Mouse (Mus musculus): ENCODE measurements around the gene Cul4a. TPM values are rescaled to one million over a fixed set of nuclear protein-coding genes. Genes with fewer than 3 reads are reported as not detected.

The Cul4a gene
- polyA plus RNA-seq, 1 experiment = 74.9 TPM

GRCm38 (mm10) chr8:13174811-13175210 lies 69.4 kb downstream of the Cul4a start:
- H3K4me1 ChIP-seq (ENCODE audit: control insufficient read depth, insufficient read depth, low read length) = no peaks in the 10 kb centered on the region

GRCm38 (mm10) chr8:13175650-13176049 lies 70.2 kb downstream of the Cul4a start:
- Histone ChIP-seq H3K4me3 (ENCODE audit: insufficient read depth, low read length) (no peak overlapping the region), H3K27ac (ENCODE audit: insufficient read depth, low read length) (no peak overlapping the region), H3K4me1 (ENCODE audit: control insufficient read depth, insufficient read depth, low read length) (no peaks in the 10 kb centered on the region)
- TF ChIP-seq POLR2A (IDR thresholded peaks at IDR 0.05; ENCODE audit: low read depth, low read length) (no peak), CTCF (IDR thresholded peaks at IDR 0.05; ENCODE audit: borderline replicate concordance, insufficient read depth, low read length) (no peak)

More at GRCm38 (mm10) chr8:13174811-13175210, 69.4 kb downstream of the Cul4a start:
- Histone ChIP-seq H3K4me3 (ENCODE audit: insufficient read depth, low read length) (no peak overlapping the region), H3K27ac (ENCODE audit: insufficient read depth, low read length) (no peak overlapping the region)
- no peak for TF ChIP-seq POLR2A (IDR thresholded peaks at IDR 0.05; ENCODE audit: low read depth, low read length)
- no peak for TF ChIP-seq CTCF (IDR thresholded peaks at IDR 0.05; ENCODE audit: borderline replicate concordance, insufficient read depth, low read length)

GRCm38 (mm10) chr8:13177173-13177852 lies 71.9 kb downstream of the Cul4a start:
- Histone ChIP-seq H3K27ac (ENCODE audit: insufficient read depth, low read length) (no peak overlapping the region), H3K4me1 (ENCODE audit: control insufficient read depth, insufficient read depth, low read length) (no peaks in the 10 kb centered on the region), H3K4me3 (ENCODE audit: insufficient read depth, low read length) (no peak overlapping the region)
- TF ChIP-seq CTCF (IDR thresholded peaks at IDR 0.05; ENCODE audit: borderline replicate concordance, insufficient read depth, low read length) (no peak), POLR2A (IDR thresholded peaks at IDR 0.05; ENCODE audit: low read depth, low read length) (no peak)

- Histone ChIP-seq H3K27ac (ENCODE audit: insufficient read depth, low read length) (no peak overlapping the region), H3K4me3 (ENCODE audit: insufficient read depth, low read length) (no peak overlapping the region), H3K4me1 (ENCODE audit: control insufficient read depth, insufficient read depth, low read length) (no peaks in the 10 kb centered on the region)
- TF ChIP-seq POLR2A (IDR thresholded peaks at IDR 0.05; ENCODE audit: low read depth, low read length) (no peak), CTCF (IDR thresholded peaks at IDR 0.05; ENCODE audit: borderline replicate concordance, insufficient read depth, low read length) (no peak)
Observed at GRCm38 (mm10) chr8:13178137-13178536, 72.7 kb downstream of the Cul4a start.

- Histone ChIP-seq H3K4me3 (ENCODE audit: insufficient read depth, low read length) (no peak overlapping the region), H3K4me1 (ENCODE audit: control insufficient read depth, insufficient read depth, low read length) (no peaks in the 10 kb centered on the region)
- TF ChIP-seq POLR2A (IDR thresholded peaks at IDR 0.05; ENCODE audit: low read depth, low read length) = no peak
Observed at GRCm38 (mm10) chr8:13179482-13179881, 74.1 kb downstream of the Cul4a start.

GRCm38 (mm10) chr8:13179948-13180347 lies 74.5 kb downstream of the Cul4a start:
- no peak overlapping the region for H3K27ac ChIP-seq (ENCODE audit: insufficient read depth, low read length)
- no peak overlapping the region for H3K4me3 ChIP-seq (ENCODE audit: insufficient read depth, low read length)
- H3K4me1 ChIP-seq (ENCODE audit: control insufficient read depth, insufficient read depth, low read length) = no peaks in the 10 kb centered on the region
- TF ChIP-seq CTCF (IDR thresholded peaks at IDR 0.05; ENCODE audit: borderline replicate concordance, insufficient read depth, low read length) = no peak
- no peak for TF ChIP-seq POLR2A (IDR thresholded peaks at IDR 0.05; ENCODE audit: low read depth, low read length)

More at GRCm38 (mm10) chr8:13179482-13179881, 74.1 kb downstream of the Cul4a start:
- H3K27ac ChIP-seq (ENCODE audit: insufficient read depth, low read length) = no peak overlapping the region

GRCm38 (mm10) chr8:13180408-13180807 lies 75.0 kb downstream of the Cul4a start:
- TF ChIP-seq POLR2A (IDR thresholded peaks at IDR 0.05; ENCODE audit: low read depth, low read length) (no peak), CTCF (IDR thresholded peaks at IDR 0.05; ENCODE audit: borderline replicate concordance, insufficient read depth, low read length) (no peak)
- Histone ChIP-seq H3K4me1 (ENCODE audit: control insufficient read depth, insufficient read depth, low read length) (no peaks in the 10 kb centered on the region), H3K4me3 (ENCODE audit: insufficient read depth, low read length) (no peak overlapping the region), H3K27ac (ENCODE audit: insufficient read depth, low read length) (no peak overlapping the region)

- H3K4me3 ChIP-seq (ENCODE audit: insufficient read depth, low read length) = no peak overlapping the region
- no peak for TF ChIP-seq CTCF (IDR thresholded peaks at IDR 0.05; ENCODE audit: borderline replicate concordance, insufficient read depth, low read length)
- TF ChIP-seq POLR2A (IDR thresholded peaks at IDR 0.05; ENCODE audit: low read depth, low read length) = no peak
- no peaks in the 10 kb centered on the region for H3K4me1 ChIP-seq (ENCODE audit: control insufficient read depth, insufficient read depth, low read length)
- H3K27ac ChIP-seq (ENCODE audit: insufficient read depth, low read length) = no peak overlapping the region
Observed at GRCm38 (mm10) chr8:13180911-13181690, 75.7 kb downstream of the Cul4a start.

- no peak overlapping the region for H3K27ac ChIP-seq (ENCODE audit: insufficient read depth, low read length)
- no peak overlapping the region for H3K4me3 ChIP-seq (ENCODE audit: insufficient read depth, low read length)
- H3K4me1 ChIP-seq (ENCODE audit: control insufficient read depth, insufficient read depth, low read length) = no peaks in the 10 kb centered on the region
- TF ChIP-seq CTCF (IDR thresholded peaks at IDR 0.05; ENCODE audit: borderline replicate concordance, insufficient read depth, low read length) (no peak), POLR2A (IDR thresholded peaks at IDR 0.05; ENCODE audit: low read depth, low read length) (no peak)
Observed at GRCm38 (mm10) chr8:13181691-13181976, 76.2 kb downstream of the Cul4a start.

GRCm38 (mm10) chr8:13186819-13187218 lies 81.4 kb downstream of the Cul4a start:
- no peak for TF ChIP-seq POLR2A (IDR thresholded peaks at IDR 0.05; ENCODE audit: low read depth, low read length)
- Histone ChIP-seq H3K4me1 (ENCODE audit: control insufficient read depth, insufficient read depth, low read length) (no peaks in the 10 kb centered on the region), H3K27ac (ENCODE audit: insufficient read depth, low read length) (no peak overlapping the region), H3K4me3 (ENCODE audit: insufficient read depth, low read length) (no peak overlapping the region)

Measured in embryonic fibroblast, embryonic 13.5 days (primary cell).